Mouse (Mus musculus): ENCODE data around the gene Ap1g2.

- TF ChIP-seq POLR2AphosphoS5 (IDR thresholded peaks at IDR 0.05; ENCODE audit: insufficient replicate concordance, low read depth, low read length) (no peak), CTCF (IDR thresholded peaks at IDR 0.05; ENCODE audit: low read depth, low read length) (no peak), GATA1 (IDR thresholded peaks at IDR 0.05; ENCODE audit: borderline replicate concordance, low read length) (no peak), GATA2 (IDR thresholded peaks at IDR 0.05; ENCODE audit: borderline replicate concordance, low read depth, low read length) (no peak), TAL1 (conservative IDR thresholded peaks at IDR 0.05; ENCODE audit: low read depth, low read length) (no peak)
These were observed 44.5 kb downstream of the Ap1g2 start for GRCm38 (mm10) chr14:55061845-55062244.

Data from G1E (cell line).